Mouse (Mus musculus): ENCODE data around the gene Gse1.

Gse1 gene

GRCm38 (mm10) chr8:120558162-120558561, 329.9 kb downstream of the Gse1 start:
- no peak for TF ChIP-seq GATA4 (IDR thresholded peaks at IDR 0.05; ENCODE audit: insufficient replicate concordance, low read length)

- no peak for TF ChIP-seq GATA4 (IDR thresholded peaks at IDR 0.05; ENCODE audit: insufficient replicate concordance, low read length)
These were observed 331.4 kb downstream of the Gse1 start for GRCm38 (mm10) chr8:120559654-120560053.

- TF ChIP-seq GATA4 (IDR thresholded peaks at IDR 0.05; ENCODE audit: insufficient replicate concordance, low read length) = no peak
These were observed 332.3 kb downstream of the Gse1 start for GRCm38 (mm10) chr8:120560535-120560934.

- no peak for TF ChIP-seq GATA4 (IDR thresholded peaks at IDR 0.05; ENCODE audit: insufficient replicate concordance, low read length)
These were observed 333.5 kb downstream of the Gse1 start for GRCm38 (mm10) chr8:120561539-120562435.

- no peak for TF ChIP-seq GATA4 (IDR thresholded peaks at IDR 0.05; ENCODE audit: insufficient replicate concordance, low read length)
These were observed 334.6 kb downstream of the Gse1 start for GRCm38 (mm10) chr8:120562680-120563347.

GRCm38 (mm10) chr8:120563348-120563724, 335.1 kb downstream of the Gse1 start:
- TF ChIP-seq GATA4 (IDR thresholded peaks at IDR 0.05; ENCODE audit: insufficient replicate concordance, low read length) = no peak

- peak; percentile 53; the same call in 1 of the 2 replicates for TF ChIP-seq GATA4 (IDR thresholded peaks at IDR 0.05; ENCODE audit: insufficient replicate concordance, low read length)
These were observed 335.9 kb downstream of the Gse1 start for GRCm38 (mm10) chr8:120563851-120564837.

- TF ChIP-seq GATA4 (IDR thresholded peaks at IDR 0.05; ENCODE audit: insufficient replicate concordance, low read length) = no peak
These were observed 337.0 kb downstream of the Gse1 start for GRCm38 (mm10) chr8:120565151-120565711.

- TF ChIP-seq GATA4 (IDR thresholded peaks at IDR 0.05; ENCODE audit: insufficient replicate concordance, low read length) = no peak
These were observed 338.4 kb downstream of the Gse1 start for GRCm38 (mm10) chr8:120566681-120567080.

- no peak for TF ChIP-seq GATA4 (IDR thresholded peaks at IDR 0.05; ENCODE audit: insufficient replicate concordance, low read length)
These were observed 339.5 kb downstream of the Gse1 start for GRCm38 (mm10) chr8:120567731-120568130.

GRCm38 (mm10) chr8:120568164-120568798, 340.0 kb downstream of the Gse1 start:
- TF ChIP-seq GATA4 (IDR thresholded peaks at IDR 0.05; ENCODE audit: insufficient replicate concordance, low read length) = no peak

- TF ChIP-seq GATA4 (IDR thresholded peaks at IDR 0.05; ENCODE audit: insufficient replicate concordance, low read length) = no peak
These were observed 340.9 kb downstream of the Gse1 start for GRCm38 (mm10) chr8:120569123-120569522.

- TF ChIP-seq GATA4 (IDR thresholded peaks at IDR 0.05; ENCODE audit: insufficient replicate concordance, low read length) = 0 out of 2 replicates have a peak, but pooled peaks have one; percentile 19
These were observed 341.9 kb downstream of the Gse1 start for GRCm38 (mm10) chr8:120569939-120570715.
